Mouse (Mus musculus): ENCODE measurements at regions not wholly inside any gene's neighbourhood (a gene's known extent, or its start where the extent isn't known, plus 50 kb on each side); places are given as distances from the start of the nearest gene placed in this dataset.

DNA sequence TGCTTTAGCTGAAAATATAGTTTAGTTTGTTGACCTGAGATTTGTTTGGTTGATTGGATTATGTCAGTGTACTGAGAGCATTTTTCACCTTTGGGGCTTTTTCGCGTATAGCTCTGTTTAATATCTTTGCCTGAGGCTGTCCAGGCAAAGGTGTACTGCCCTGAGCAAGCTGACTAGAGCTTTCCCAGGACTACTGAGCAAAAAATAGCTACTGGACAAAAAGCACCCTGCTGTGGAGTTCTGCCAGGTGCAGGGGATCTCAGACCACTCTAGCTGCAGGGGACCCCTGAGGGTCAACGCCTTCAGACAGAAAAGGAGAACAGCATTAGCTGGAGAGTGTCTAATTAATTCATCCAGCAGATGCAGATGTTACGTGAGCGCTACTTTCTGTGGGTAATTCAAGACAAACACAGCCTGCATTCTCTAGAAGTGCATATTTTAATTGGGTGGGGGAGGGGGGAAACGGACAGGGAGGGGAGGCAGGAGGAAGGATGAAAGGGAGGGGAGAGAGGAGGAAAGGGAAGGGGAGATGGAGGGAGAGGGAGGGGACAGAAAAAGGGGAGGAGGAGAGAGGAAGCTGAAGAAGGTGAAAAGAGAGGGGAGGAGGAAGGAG is 61.7 kb downstream of the Thnsl1 start:
- no peak for TF ChIP-seq POLR2A (IDR thresholded peaks at IDR 0.05; ENCODE audit: borderline replicate concordance, control insufficient read depth, low read depth, low read length)
- TF ChIP-seq CTCF (IDR thresholded peaks at IDR 0.05; ENCODE audit: control insufficient read depth, insufficient read depth, low read length): no peak

Data from bone marrow, adult 2 months (tissue).